Mouse (Mus musculus) Muller cell, postnatal 12 days (primary cell): ENCODE results near the gene Nipsnap3a.

Experiments
- DNase-seq: peaks from one replicate; pipeline ENCODE4 v3.0.0-alpha.2; 2015; ENCODE audit errors: inconsistent ontology term

Nipsnap3a gene

GRCm38 (mm10) chr4:52989248-52989647 lies at the start of gene Nipsnap3a:
Gene Nipsnap3a (plus strand): TSS chr4:52989272.
- DNase-seq = no peak

GRCm38 (mm10) chr4:52946665-52947064 lies 42.4 kb upstream of the Nipsnap3a start:
- DNase-seq = no peak

GRCm38 (mm10) chr4:52949005-52949404 lies 40.1 kb upstream of the Nipsnap3a start:
- DNase-seq = no peak

- DNase-seq = peak; percentile 38
Measured at GRCm38 (mm10) chr4:52958693-52959092, 30.4 kb upstream of the Nipsnap3a start.

- DNase-seq = no peak
Measured at GRCm38 (mm10) chr4:52964247-52964646, 24.8 kb upstream of the Nipsnap3a start, which contains the start of gene Olfr270. Gene Olfr270 (plus strand): TSS chr4:52964547.

GRCm38 (mm10) chr4:52985216-52985615 lies 3.9 kb upstream of the Nipsnap3a start:
- DNase-seq = peak; percentile 33

- no peak for DNase-seq
Measured at GRCm38 (mm10) chr4:52986266-52986665, 2.8 kb upstream of the Nipsnap3a start.

- DNase-seq = peak; percentile 79
Measured at GRCm38 (mm10) chr4:52999449-52999848, 10.4 kb downstream of the Nipsnap3a start.

GRCm38 (mm10) chr4:53000154-53000553 lies 11.1 kb downstream of the Nipsnap3a start:
- no peak for DNase-seq

- no peak for DNase-seq
Measured at GRCm38 (mm10) chr4:53009183-53009582, 20.1 kb downstream of the Nipsnap3a start.

- no peak for DNase-seq
Measured at GRCm38 (mm10) chr4:53009871-53010270, 20.8 kb downstream of the Nipsnap3a start.

- peak; percentile 99 for DNase-seq
Measured at GRCm38 (mm10) chr4:53011732-53012361, 22.8 kb downstream of the Nipsnap3a start, which contains the start of gene Nipsnap3b. Gene Nipsnap3b (plus strand): TSS chr4:53011880.

- no peak for DNase-seq
Measured at GRCm38 (mm10) chr4:53014421-53014820, 25.3 kb downstream of the Nipsnap3a start.

- DNase-seq = no peak
Measured at GRCm38 (mm10) chr4:53015024-53015423, 26.0 kb downstream of the Nipsnap3a start.

GRCm38 (mm10) chr4:53018392-53018791 lies 29.3 kb downstream of the Nipsnap3a start:
- no peak for DNase-seq

GRCm38 (mm10) chr4:53023189-53023925 lies 34.3 kb downstream of the Nipsnap3a start:
- DNase-seq = no peak

- no peak for DNase-seq
Measured at GRCm38 (mm10) chr4:53024397-53024796, 35.3 kb downstream of the Nipsnap3a start.

- no peak for DNase-seq
Measured at GRCm38 (mm10) chr4:53027811-53028210, 38.7 kb downstream of the Nipsnap3a start.

GRCm38 (mm10) chr4:53030326-53030948 lies 41.4 kb downstream of the Nipsnap3a start:
- DNase-seq = peak; percentile 40

- no peak for DNase-seq
Measured at GRCm38 (mm10) chr4:53043819-53044218, 54.7 kb downstream of the Nipsnap3a start.

- DNase-seq = no peak
Measured at GRCm38 (mm10) chr4:53045807-53046206, 56.7 kb downstream of the Nipsnap3a start.

GRCm38 (mm10) chr4:53046238-53047022 lies 57.4 kb downstream of the Nipsnap3a start:
- DNase-seq = no peak
